Mouse (Mus musculus) embryo, embryonic 11 days (tissue): ENCODE measurements at regions not wholly inside any gene's neighbourhood (a gene's known extent, or its start where the extent isn't known, plus 50 kb on each side); places are given as distances from the start of the nearest gene placed in this dataset.
A peak's percentile ranks its signal among the peaks of the same experiment; 100 is the strongest.
"Not testable (repeated sequence)": the region's sequence is repeated elsewhere in the genome, so short reads cannot be mapped to it uniquely, and the experiment has no call there.

ENCODE experiments used
- DNase-seq: peaks from one replicate; pipeline ENCODE4 v3.0.0-alpha.2; 2015

- DNase-seq = no peak
Measured at GRCm38 (mm10) chr13:46026018-46026417, 61.2 kb upstream of the Atxn1 start.

- no peak for DNase-seq
Measured at GRCm38 (mm10) chr13:46023630-46024041, 58.8 kb upstream of the Atxn1 start.

GRCm38 (mm10) chr13:46023187-46023586 is 58.4 kb upstream of the Atxn1 start:
- no peak for DNase-seq

GRCm38 (mm10) chr13:46020945-46021835 is 56.4 kb upstream of the Atxn1 start:
- DNase-seq = no peak

- DNase-seq = peak; percentile 49
Measured at GRCm38 (mm10) chr13:46019431-46020166, 54.8 kb upstream of the Atxn1 start.

GRCm38 (mm10) chr13:46018903-46019430 is 54.2 kb upstream of the Atxn1 start:
- DNase-seq = no peak

- DNase-seq = no peak
Measured at GRCm38 (mm10) chr13:46017742-46018141, 52.9 kb upstream of the Atxn1 start.

GRCm38 (mm10) chr13:46017011-46017410 is 52.2 kb upstream of the Atxn1 start:
- not testable (repeated sequence) for DNase-seq

GRCm38 (mm10) chr13:46015231-46015630 is 50.4 kb upstream of the Atxn1 start:
- no peak for DNase-seq

GRCm38 (mm10) chr13:46014637-46015036 is 49.8 kb upstream of the Atxn1 start:
- no peak for DNase-seq
